Mouse (Mus musculus): ENCODE measurements around the gene Fbxo34. TPM values are rescaled to one million over a fixed set of nuclear protein-coding genes. Genes with fewer than 3 reads are reported as not detected.

Fbxo34 gene
- 8.5 TPM for polyA plus RNA-seq (2014; fragmentation: Illumina TruSeq; extraction: RNeasy Lipid Tissue Mini Kit (QIAGEN cat#74804); ENCODE audit: low read depth, low replicate concordance)

DNA sequence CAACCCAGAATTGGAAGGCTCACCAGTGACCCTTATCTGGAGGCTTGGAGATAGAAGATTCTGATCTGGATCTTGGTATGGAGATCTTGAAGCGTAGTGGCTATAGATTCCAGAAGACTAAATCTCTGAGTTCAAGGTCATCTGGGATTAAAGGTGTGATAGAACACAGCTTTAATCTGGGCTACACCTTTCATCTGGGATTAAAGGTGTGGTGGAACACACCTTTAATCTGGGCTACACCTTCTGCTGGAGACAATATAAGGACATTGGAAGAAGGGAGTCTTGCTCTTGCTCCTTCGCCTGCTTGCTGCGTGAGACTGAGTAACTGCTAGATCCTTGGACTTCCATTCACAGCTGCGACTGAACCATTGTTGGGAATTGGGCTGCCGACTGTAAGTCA is at the start of gene Fbxo34:
Gene Fbxo34, plus strand, starts transcription at position 301 of the 400 bp plus-strand sequence.

DNA sequence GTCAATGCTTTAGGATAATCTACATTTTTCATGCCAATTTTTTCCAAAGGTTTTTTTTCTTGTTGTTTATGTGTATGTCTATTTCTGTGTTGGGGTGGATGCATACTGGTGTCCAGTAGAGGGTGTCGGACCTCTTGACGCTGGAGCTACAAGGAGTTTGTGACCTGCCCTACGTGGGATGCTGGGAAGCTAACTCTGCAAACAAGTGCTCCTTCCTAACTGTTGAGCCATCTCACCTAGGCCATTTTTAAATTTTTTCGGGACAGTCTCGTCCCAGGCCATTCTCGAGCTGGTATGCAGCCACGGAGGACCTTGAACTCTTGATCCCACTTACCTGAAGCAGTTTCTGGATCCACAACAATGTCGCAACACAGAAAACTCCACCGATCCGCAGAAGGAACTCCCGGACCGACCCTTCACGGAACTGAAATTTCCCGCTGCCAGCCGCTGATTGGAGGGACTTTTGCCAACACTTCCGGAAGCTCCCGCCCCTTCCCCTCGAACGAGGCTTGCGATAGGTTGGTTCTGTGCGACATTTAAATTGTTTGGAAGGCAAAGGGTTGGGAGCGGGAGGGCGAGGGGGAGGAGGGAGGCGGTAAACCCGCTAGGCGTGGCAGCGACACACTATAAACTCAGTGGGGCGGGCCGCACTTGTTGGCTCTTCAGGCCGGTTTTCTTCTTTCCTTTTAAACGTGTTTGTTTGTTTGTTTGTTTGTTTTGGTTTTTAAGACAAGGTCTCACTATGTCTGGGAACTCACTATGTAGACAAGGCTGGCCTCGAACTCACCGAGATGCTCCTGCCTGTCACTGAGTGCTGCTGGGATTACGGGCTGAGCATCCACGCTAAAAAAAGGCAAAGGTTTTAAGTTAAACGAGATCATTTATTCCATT is 32.2 kb upstream of the Fbxo34 start, which contains the start of gene Dlgap5:
Gene Dlgap5, minus strand, starts transcription at position 633 of the 891 bp plus-strand sequence.

DNA sequence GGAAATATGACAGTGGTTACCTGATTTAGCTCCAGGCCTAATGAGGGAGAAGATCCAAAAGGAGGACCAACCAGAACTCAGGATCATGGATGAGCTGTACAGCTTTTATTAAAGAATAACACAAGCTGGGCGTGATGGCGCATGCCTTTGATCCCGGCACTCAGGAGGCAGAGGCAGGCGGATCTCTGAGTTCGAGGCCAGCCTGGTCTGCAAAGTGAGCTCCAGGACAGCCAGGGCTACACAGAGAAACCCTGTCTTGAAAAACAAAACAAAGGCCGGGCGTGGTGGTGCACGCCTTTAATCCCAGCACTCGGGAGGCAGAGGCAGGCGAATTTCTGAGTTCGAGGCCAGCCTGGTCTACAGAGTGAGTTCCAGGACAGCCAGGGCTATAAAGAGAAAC is 120.3 kb downstream of the Fbxo34 start, which contains the start of gene Atg14:
Gene Atg14, minus strand, starts transcription at position 101 of the 400 bp plus-strand sequence.

Other genes starting within 250 kb of the Fbxo34 start
- 15.2 TPM for gene Wdhd1, start 173.6 kb upstream of the Fbxo34 start, polyA plus RNA-seq (2014; fragmentation: Illumina TruSeq; extraction: RNeasy Lipid Tissue Mini Kit (QIAGEN cat#74804); ENCODE audit: low read depth, low replicate concordance)
- 70.1 TPM for gene Socs4, start 173.5 kb upstream of the Fbxo34 start, polyA plus RNA-seq (2014; fragmentation: Illumina TruSeq; extraction: RNeasy Lipid Tissue Mini Kit (QIAGEN cat#74804); ENCODE audit: low read depth, low replicate concordance)
- gene Mapk1ip1l, start 152.2 kb upstream of the Fbxo34 start, polyA plus RNA-seq (2014; fragmentation: Illumina TruSeq; extraction: RNeasy Lipid Tissue Mini Kit (QIAGEN cat#74804); ENCODE audit: low read depth, low replicate concordance), result 127 TPM
- 638 TPM for gene Lgals3, start 82.7 kb upstream of the Fbxo34 start, polyA plus RNA-seq (2014; fragmentation: Illumina TruSeq; extraction: RNeasy Lipid Tissue Mini Kit (QIAGEN cat#74804); ENCODE audit: low read depth, low replicate concordance)
- 3.0 TPM for gene Dlgap5, start 32.0 kb upstream of the Fbxo34 start, polyA plus RNA-seq (2014; fragmentation: Illumina TruSeq; extraction: RNeasy Lipid Tissue Mini Kit (QIAGEN cat#74804); ENCODE audit: low read depth, low replicate concordance)
- 15.6 TPM for gene Atg14, start 120.2 kb downstream of the Fbxo34 start, polyA plus RNA-seq (2014; fragmentation: Illumina TruSeq; extraction: RNeasy Lipid Tissue Mini Kit (QIAGEN cat#74804); ENCODE audit: low read depth, low replicate concordance)
- 159 TPM for gene Ktn1, start 198.0 kb downstream of the Fbxo34 start, polyA plus RNA-seq (2014; fragmentation: Illumina TruSeq; extraction: RNeasy Lipid Tissue Mini Kit (QIAGEN cat#74804); ENCODE audit: low read depth, low replicate concordance)

All from sigmoid colon, adult 10 weeks (tissue).